Mouse (Mus musculus) gastrocnemius, adult 2 months (tissue): ENCODE measurements at regions not wholly inside any gene's neighbourhood (a gene's known extent, or its start where the extent isn't known, plus 50 kb on each side); places are given as distances from the start of the nearest gene placed in this dataset.

Experiments
- DNase-seq: peaks from one replicate; pipeline ENCODE4 v3.0.0; 2022
- H3K27ac ChIP-seq: fragments of 200-600 bp; 2 replicates; pipeline ENCODE4 v1.8.1; 2022; ENCODE audit warnings: mild to moderate bottlenecking
- H3K4me3 ChIP-seq: fragments of 200-600 bp; 2 replicates; pipeline ENCODE4 v1.8.1; 2022; ENCODE audit warnings: mild to moderate bottlenecking, moderate library complexity
- CTCF ChIP-seq: fragments of 200-600 bp; IDR thresholded peaks from 2 replicates; pipeline ENCODE4 v1.8.1; 2022; ENCODE audit warnings: antibody characterized with exemption, mild to moderate bottlenecking, moderate library complexity
- intact Hi-C: fragments of 180-260 bp; cut with DNase I; formaldehyde crosslinking; loops from one replicate; pipeline ENCODE4 v1.15.1; 2025

GRCm38 (mm10) chr1:138011581-138011980, 163.9 kb downstream of the Ptprc start:
- Histone ChIP-seq H3K27ac (no peak overlapping the region), H3K4me3 (no peak overlapping the region)
- intact Hi-C loops, result no loop called here
- TF ChIP-seq CTCF, result no peak
- DNase-seq, result no peak

- intact Hi-C loops, result no loop called here
Observed at GRCm38 (mm10) chr1:138010910-138011477, 164.5 kb downstream of the Ptprc start.

GRCm38 (mm10) chr1:138006811-138007210, 168.7 kb downstream of the Ptprc start:
- Histone ChIP-seq H3K4me3 (no peak overlapping the region), H3K27ac (no peak overlapping the region)
- TF ChIP-seq CTCF, result no peak
- DNase-seq, result no peak
- intact Hi-C loops, result no loop called here

More at GRCm38 (mm10) chr1:138010910-138011477, 164.5 kb downstream of the Ptprc start:
- no peak for DNase-seq
- no peak for TF ChIP-seq CTCF
- Histone ChIP-seq H3K4me3 (no peak overlapping the region), H3K27ac (no peak overlapping the region)

GRCm38 (mm10) chr1:138004319-138004718, 171.2 kb downstream of the Ptprc start:
- intact Hi-C loops, result no loop called here
- H3K4me3 ChIP-seq, result no peak overlapping the region
- DNase-seq, result no peak
- no peak overlapping the region for H3K27ac ChIP-seq
- TF ChIP-seq CTCF, result no peak

DNA sequence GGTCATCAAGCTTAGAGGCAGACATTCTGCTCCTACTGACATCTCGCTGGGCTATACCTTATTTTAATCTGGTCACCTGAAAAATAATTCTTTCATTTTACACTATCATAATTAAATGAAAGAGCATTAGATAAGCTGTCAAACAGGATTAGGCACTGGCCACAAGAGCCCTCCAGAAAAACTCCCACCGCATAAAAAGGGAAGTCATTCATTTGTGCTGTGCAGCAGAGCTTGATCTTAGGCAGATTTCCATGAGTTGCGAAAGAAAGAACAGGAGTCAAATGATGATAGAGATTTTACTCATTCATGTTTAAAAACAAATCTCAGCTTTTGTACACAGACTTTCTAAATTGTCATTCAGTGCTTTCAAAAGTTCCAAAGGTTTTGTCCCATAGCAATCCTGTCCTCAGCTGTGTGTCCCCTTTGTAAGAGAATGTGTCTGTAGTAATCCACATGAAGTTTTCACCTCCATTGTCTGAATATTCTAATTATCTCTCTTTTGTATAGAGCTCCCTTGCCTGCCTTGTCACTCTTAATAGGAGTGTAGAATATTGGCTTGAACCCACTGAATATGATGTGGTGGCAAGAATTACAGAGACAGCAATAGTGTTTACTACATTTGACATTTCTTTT, 176.1 kb downstream of the Ptprc start:
- no peak overlapping the region for H3K27ac ChIP-seq
- no peak for DNase-seq
- intact Hi-C loops, result no loop called here
- no peak for TF ChIP-seq CTCF
- H3K4me3 ChIP-seq, result no peak overlapping the region

- H3K4me3 ChIP-seq, result no peak overlapping the region
- no peak for TF ChIP-seq CTCF
- intact Hi-C loops, result no loop called here
- DNase-seq, result no peak
- no peak overlapping the region for H3K27ac ChIP-seq
Observed at GRCm38 (mm10) chr1:137996041-137996440, 179.5 kb downstream of the Ptprc start.

DNA sequence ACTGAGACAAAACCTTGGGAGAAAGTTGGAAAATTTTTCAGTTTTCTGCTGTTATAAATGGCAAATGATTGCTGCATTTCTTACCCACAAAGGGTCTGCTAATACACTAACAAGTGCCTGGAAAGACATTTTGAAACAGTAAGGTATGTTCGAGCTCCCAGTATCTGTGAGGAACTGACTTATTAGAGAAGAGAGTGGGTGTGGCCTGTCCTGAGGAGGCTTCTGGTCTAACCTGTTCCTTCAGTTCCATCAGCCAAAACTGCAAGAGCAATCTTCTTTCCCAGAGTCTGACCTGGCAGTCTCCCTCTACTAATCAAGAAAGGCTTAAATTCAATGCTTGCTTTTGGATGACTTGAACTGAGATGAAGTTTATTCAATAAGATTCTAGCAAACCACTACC, 183.6 kb downstream of the Ptprc start:
- Histone ChIP-seq H3K4me3 (no peak overlapping the region), H3K27ac (no peak overlapping the region)
- DNase-seq, result no peak
- no peak for TF ChIP-seq CTCF
- intact Hi-C loops, result no loop called here

DNA sequence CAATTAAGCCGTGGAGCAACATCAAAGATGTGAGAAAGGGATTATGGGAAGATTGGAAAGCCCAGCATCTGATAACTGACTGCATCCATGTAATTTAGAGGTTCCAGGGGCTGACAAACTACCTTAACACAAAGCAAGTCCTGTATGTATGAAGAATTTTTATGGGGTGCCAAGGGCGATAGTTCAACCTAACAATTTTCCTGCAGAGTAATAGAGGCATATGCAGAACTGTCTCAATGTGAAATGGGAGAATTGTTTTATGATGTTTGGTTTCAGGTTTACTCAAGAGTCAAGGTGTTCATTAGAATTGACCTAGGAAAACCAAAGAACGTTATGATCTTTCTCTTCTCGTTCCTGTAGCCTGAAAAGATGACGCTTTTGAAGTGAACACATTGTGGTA, 184.1 kb downstream of the Ptprc start:
- no peak for TF ChIP-seq CTCF
- intact Hi-C loops, result no loop called here
- H3K27ac ChIP-seq, result no peak overlapping the region
- H3K4me3 ChIP-seq, result no peak overlapping the region
- DNase-seq, result no peak

GRCm38 (mm10) chr1:137973406-137973805, 202.1 kb downstream of the Ptprc start:
- Histone ChIP-seq H3K4me3 (no peak overlapping the region), H3K27ac (no peak overlapping the region)
- no peak for DNase-seq
- no peak for TF ChIP-seq CTCF
- intact Hi-C loops, result no loop called here

- no peak overlapping the region for H3K27ac ChIP-seq
Observed at GRCm38 (mm10) chr1:137972620-137973350, 202.7 kb downstream of the Ptprc start.

GRCm38 (mm10) chr1:137966151-137966836, 209.2 kb downstream of the Ptprc start:
- Histone ChIP-seq H3K27ac (no peak overlapping the region), H3K4me3 (no peak overlapping the region)
- intact Hi-C loops, result no loop called here
- no peak for DNase-seq
- TF ChIP-seq CTCF, result no peak

More at GRCm38 (mm10) chr1:137972620-137973350, 202.7 kb downstream of the Ptprc start:
- TF ChIP-seq CTCF, result no peak
- no peak for DNase-seq
- H3K4me3 ChIP-seq, result no peak overlapping the region
- intact Hi-C loops, result no loop called here

DNA sequence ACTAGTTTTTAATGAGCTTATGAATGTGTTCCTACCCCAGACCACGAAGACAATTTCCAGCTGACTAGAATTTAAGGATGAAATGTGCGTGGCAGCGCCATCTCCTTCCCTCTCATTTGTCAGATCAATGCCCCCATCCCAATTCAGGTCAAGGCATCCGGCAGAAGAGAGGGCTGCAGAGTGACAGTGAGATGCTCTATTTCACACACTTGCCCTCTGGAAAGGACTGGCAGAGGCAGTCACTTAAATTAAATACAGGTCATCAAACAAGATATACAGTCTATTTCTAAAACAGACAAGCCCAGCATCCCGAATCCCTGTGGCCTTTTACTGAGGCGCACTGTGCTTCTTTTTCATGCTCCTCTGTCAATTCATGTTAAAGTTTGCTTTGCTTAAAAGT, 211.9 kb downstream of the Ptprc start:
- TF ChIP-seq CTCF, result no peak
- intact Hi-C loops, result no loop called here
- no peak for DNase-seq
- no peak overlapping the region for H3K27ac ChIP-seq
- H3K4me3 ChIP-seq, result no peak overlapping the region

DNA sequence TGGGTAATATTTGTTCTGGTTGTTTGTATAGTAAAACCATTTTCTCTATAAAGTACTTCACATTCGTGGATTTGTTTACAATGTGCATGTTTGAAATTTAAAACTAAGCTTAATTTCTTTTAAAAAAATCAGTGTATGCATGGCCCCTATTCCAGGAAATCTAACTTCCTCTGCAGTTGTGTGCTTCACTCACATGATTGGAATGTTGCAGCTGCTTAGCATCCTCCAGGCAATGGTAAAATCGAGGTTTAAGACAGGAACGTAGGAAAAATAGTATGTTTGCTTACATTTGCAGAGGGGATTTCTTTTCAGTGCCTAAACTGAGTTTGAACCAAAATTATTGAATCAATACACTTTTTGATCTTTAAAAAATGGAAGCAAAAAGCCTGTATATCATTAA, 217.5 kb downstream of the Ptprc start:
- DNase-seq, result no peak
- H3K4me3 ChIP-seq, result no peak overlapping the region
- no peak overlapping the region for H3K27ac ChIP-seq
- intact Hi-C loops, result no loop called here
- TF ChIP-seq CTCF, result no peak
